Comparison of ENCODE assay signal across 8 mouse cellular contexts in the genomic region with DNA sequence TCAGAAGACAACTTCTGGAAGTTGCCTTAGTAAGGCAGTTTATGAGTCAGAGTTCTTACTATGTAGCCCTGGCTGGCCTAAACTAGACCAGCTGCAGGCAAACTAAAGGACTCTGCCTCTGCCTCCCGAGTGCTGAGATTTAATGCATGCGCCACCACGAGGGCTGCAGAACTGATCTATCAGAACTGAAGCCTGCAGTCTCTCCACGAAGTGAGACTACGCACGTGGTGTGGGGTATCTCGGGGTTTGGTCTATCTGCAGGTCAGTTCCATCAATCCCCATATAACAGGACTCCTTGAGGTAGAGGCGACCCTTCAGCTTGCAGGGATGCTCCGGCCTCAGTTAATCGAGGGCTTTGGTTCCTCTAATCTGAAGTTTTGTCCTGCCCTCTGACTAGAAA. TPM values are rescaled to one million over a fixed set of nuclear protein-coding genes. Genes with fewer than 3 reads are reported as not detected.
DNase-seq lines count a peak whose midpoint lies in the region; ATAC-seq and TF ChIP-seq lines count a peak whose summit lies in the region.

No protein-coding gene starts in this region.

- H3K4me3 ChIP-seq in heart, embryonic 10.5 days: peak overlapping the region; percentile 82
- peak overlapping the region; percentile 87 for H3K4me3 ChIP-seq in embryonic facial prominence, embryonic 10.5 days
- H3K4me3 ChIP-seq in hindbrain, embryonic 12.5 days: peak overlapping the region; percentile 82
- peak overlapping the region; percentile 76 for H3K4me3 ChIP-seq in lung, embryonic 14.5 days (ENCODE audit: low read depth, low read length)

- intact Hi-C loops in gastrocnemius, postnatal 36 days (cut with DNase I): no loop called here

- TF ChIP-seq CTCF in lung, embryonic 14.5 days (IDR thresholded peaks at IDR 0.05; ENCODE audit: low read depth): no peak

- peak overlapping the region; percentile 95 for H3K9ac ChIP-seq in hindbrain, embryonic 12.5 days
- H3K9ac ChIP-seq in lung, embryonic 14.5 days: peak overlapping the region; percentile 90

- H3K36me3 ChIP-seq in heart, embryonic 10.5 days: peaks cover 13% of the 10 kb centered on the region
- peaks cover 38% of the 10 kb centered on the region for H3K36me3 ChIP-seq in embryonic facial prominence, embryonic 10.5 days (replicated peaks)
- H3K36me3 ChIP-seq in hindbrain, embryonic 12.5 days: peaks cover 7% of the 10 kb centered on the region; the same call in 1 of the 2 replicates
- H3K36me3 ChIP-seq in lung, embryonic 14.5 days (ENCODE audit: insufficient read depth): peaks cover 17% of the 10 kb centered on the region; the same call in 1 of the 2 replicates

- 3% methylated on average over 10 of the region's 10 CpGs for WGBS in heart, embryonic 10.5 days
- WGBS in embryonic facial prominence, embryonic 10.5 days: 2% methylated on average over 10 of the region's 10 CpGs
- WGBS in hindbrain, embryonic 12.5 days: 3% methylated on average over 10 of the region's 10 CpGs
- WGBS in lung, embryonic 14.5 days: 2% methylated on average over 10 of the region's 10 CpGs

- no peaks in the 10 kb centered on the region for H3K27me3 ChIP-seq in heart, embryonic 10.5 days (ENCODE audit: insufficient read depth, poor library complexity, severe bottlenecking)
- no peaks in the 10 kb centered on the region for H3K27me3 ChIP-seq in embryonic facial prominence, embryonic 10.5 days (replicated peaks; ENCODE audit: low read depth, poor library complexity, severe bottlenecking)
- no peaks in the 10 kb centered on the region for H3K27me3 ChIP-seq in hindbrain, embryonic 12.5 days
- no peaks in the 10 kb centered on the region for H3K27me3 ChIP-seq in lung, embryonic 14.5 days (ENCODE audit: insufficient read depth, low read length)

- H3K4me1 ChIP-seq in heart, embryonic 10.5 days: peaks cover 17% of the 10 kb centered on the region; the same call in 1 of the 2 replicates
- H3K4me1 ChIP-seq in embryonic facial prominence, embryonic 10.5 days: peaks cover 21% of the 10 kb centered on the region
- peaks cover 16% of the 10 kb centered on the region for H3K4me1 ChIP-seq in hindbrain, embryonic 12.5 days
- H3K4me1 ChIP-seq in lung, embryonic 14.5 days (ENCODE audit: insufficient read depth): no peaks in the 10 kb centered on the region

- peak; percentile 60 for ATAC-seq in hindbrain, embryonic 12.5 days (ENCODE audit: low FRiP score)
- ATAC-seq in lung, embryonic 14.5 days (ENCODE audit: insufficient read depth): peak; percentile 48; the same call in 1 of the 2 replicates

- H3K4me2 ChIP-seq in hindbrain, embryonic 12.5 days (replicated peaks): peak overlapping the region; percentile 80
- peak overlapping the region; percentile 93 for H3K4me2 ChIP-seq in lung, embryonic 14.5 days

- peak overlapping the region; percentile 94 for H3K27ac ChIP-seq in heart, embryonic 10.5 days
- peak overlapping the region; percentile 96 for H3K27ac ChIP-seq in embryonic facial prominence, embryonic 10.5 days (replicated peaks)
- peak overlapping the region; percentile 86 for H3K27ac ChIP-seq in hindbrain, embryonic 12.5 days
- peak overlapping the region; percentile 86 for H3K27ac ChIP-seq in lung, embryonic 14.5 days (ENCODE audit: low read depth)

- H3K9me3 ChIP-seq in heart, embryonic 10.5 days: no peaks in the 10 kb centered on the region
- no peaks in the 10 kb centered on the region for H3K9me3 ChIP-seq in embryonic facial prominence, embryonic 10.5 days
- no peaks in the 10 kb centered on the region for H3K9me3 ChIP-seq in hindbrain, embryonic 12.5 days (replicated peaks)
- no peaks in the 10 kb centered on the region for H3K9me3 ChIP-seq in lung, embryonic 14.5 days (ENCODE audit: low read depth, low read length)

- no peak for DNase-seq in heart, embryonic 10.5 days (ENCODE audit: low spot score)
- no peak for DNase-seq in heart, adult 11 months
- DNase-seq in CD4-positive, CD25-positive, alpha-beta regulatory T cell, adult 2 months (ENCODE audit: low read depth, low spot score): peak; percentile 47
- DNase-seq in embryonic facial prominence, embryonic 10.5 days (ENCODE audit: low spot score): peak; percentile 50
- DNase-seq in lung, embryonic 14.5 days: peak; percentile 58
- DNase-seq in retina, postnatal 1 day: peak; percentile 52
- no peak for DNase-seq in gastrocnemius, postnatal 36 days

RNA-seq across cellular contexts. Expression of a gene that starts 0.6 kb away (rescaled TPM):
- 23.1 and 24.7 TPM in 2 replicates for polyA plus RNA-seq in heart, embryonic 10.5 days (2016; fragmentation: Nextera tagmentation; extraction: Ambion mirVana)
- polyA plus RNA-seq in embryonic facial prominence, embryonic 10.5 days (2016; fragmentation: Nextera tagmentation; extraction: Ambion mirVana): 31.4 and 34.7 TPM in 2 replicates
- polyA plus RNA-seq in hindbrain, embryonic 12.5 days (2016; fragmentation: Nextera tagmentation; extraction: Ambion mirVana): 24.7 and 29.7 TPM in 2 replicates
- 31.1 and 31.4 TPM in 2 replicates for polyA plus RNA-seq in lung, embryonic 14.5 days (2014; fragmentation: Nextera tagmentation; extraction: Ambion mirVana)
- total RNA-seq in gastrocnemius, postnatal 36 days (2021): 10 to 100 TPM; 17.6 to 18.2 TPM

RNA-seq across cellular contexts. Expression of a gene that starts 39.9 kb away (rescaled TPM):
- polyA plus RNA-seq in heart, embryonic 10.5 days (2016; fragmentation: Nextera tagmentation; extraction: Ambion mirVana): 11.7 and 14.3 TPM in 2 replicates
- 25.0 and 25.8 TPM in 2 replicates for polyA plus RNA-seq in embryonic facial prominence, embryonic 10.5 days (2016; fragmentation: Nextera tagmentation; extraction: Ambion mirVana)
- polyA plus RNA-seq in hindbrain, embryonic 12.5 days (2016; fragmentation: Nextera tagmentation; extraction: Ambion mirVana): 6.7 and 8.5 TPM in 2 replicates
- polyA plus RNA-seq in lung, embryonic 14.5 days (2014; fragmentation: Nextera tagmentation; extraction: Ambion mirVana): 14.3 and 15.7 TPM in 2 replicates
- under 1 TPM in 1 of 2 experiments, not detected in 1; 0.10 TPM for total RNA-seq in gastrocnemius, postnatal 36 days (2021)

RNA-seq across cellular contexts. Expression of a gene that starts 40.0 kb away (rescaled TPM):
- 75.5 and 88.7 TPM in 2 replicates for polyA plus RNA-seq in heart, embryonic 10.5 days (2016; fragmentation: Nextera tagmentation; extraction: Ambion mirVana)
- 117 and 122 TPM in 2 replicates for polyA plus RNA-seq in embryonic facial prominence, embryonic 10.5 days (2016; fragmentation: Nextera tagmentation; extraction: Ambion mirVana)
- polyA plus RNA-seq in hindbrain, embryonic 12.5 days (2016; fragmentation: Nextera tagmentation; extraction: Ambion mirVana): 91.8 and 94.5 TPM in 2 replicates
- 92.0 and 96.2 TPM in 2 replicates for polyA plus RNA-seq in lung, embryonic 14.5 days (2014; fragmentation: Nextera tagmentation; extraction: Ambion mirVana)
- 10 to 100 TPM in 1 of 2 experiments, 1 to 10 TPM in 1; 9.5 to 13.9 TPM for total RNA-seq in gastrocnemius, postnatal 36 days (2021)

Comparison
In these comparisons a context has a peak if more than half of its experiments do, and no peak if none do; other contexts are left out.
1. DNase-seq: peak in CD4-positive, CD25-positive, alpha-beta regulatory T cell, adult 2 months (single experiment), embryonic facial prominence, embryonic 10.5 days (single experiment), lung, embryonic 14.5 days (single experiment) and retina, postnatal 1 day (single experiment); none in heart, embryonic 10.5 days (single experiment), heart, adult 11 months (single experiment) and gastrocnemius, postnatal 36 days (0 of 2).
2. Peak in every context shown above with its lines, with median percentiles within 50 percentile points of each other: H3K27ac ChIP-seq and H3K4me3 ChIP-seq.